Mouse (Mus musculus): Measurements from ENCODE around the gene Gatad2b. TPM values are rescaled to one million over a fixed set of nuclear protein-coding genes. Genes with fewer than 3 reads are reported as not detected.

Gatad2b gene
- polyA plus RNA-seq, 1 experiment from 2014 or later = 5.1 TPM

- H3K36me3 ChIP-seq = no peaks in the 10 kb centered on the region
- H3K4me2 ChIP-seq = no peak overlapping the region
- H3K9ac ChIP-seq = no peak overlapping the region
- H3K4me1 ChIP-seq = peaks cover 6% of the 10 kb centered on the region; the same call in 1 of the 2 replicates
- no peak overlapping the region for H3K27ac ChIP-seq
- H3K9me3 ChIP-seq (replicated peaks) = no peaks in the 10 kb centered on the region
- no peaks in the 10 kb centered on the region for H3K27me3 ChIP-seq (replicated peaks)
- H3K4me3 ChIP-seq = no peak overlapping the region
- peak; percentile 46; the same call in 1 of the 2 replicates for ATAC-seq
- 25% methylated on average over 4 of the region's 4 CpGs for WGBS (ENCODE audit: insufficient replicate concordance)
Observed at GRCm38 (mm10) chr3:90373432-90374028, 80.6 kb downstream of the Gatad2b start.

DNA sequence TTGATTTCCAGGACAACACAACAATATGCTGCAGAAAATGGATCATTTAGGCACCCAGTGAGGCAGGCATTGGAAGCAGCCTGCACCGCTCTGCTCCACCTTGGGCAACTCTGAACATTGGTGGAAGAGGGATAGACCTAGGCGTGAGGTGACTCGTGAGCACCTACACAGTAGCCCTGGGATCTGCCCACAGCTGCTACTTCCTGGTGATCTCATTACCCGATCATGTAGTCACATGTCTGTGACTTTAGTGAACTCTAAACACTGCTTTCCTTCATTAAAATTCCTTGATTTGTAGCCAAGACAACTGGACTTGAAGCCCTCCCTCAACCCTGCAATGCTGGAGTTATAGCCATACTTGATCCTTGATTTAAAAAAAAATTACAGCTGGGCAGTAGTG lies 81.4 kb downstream of the Gatad2b start:
- Histone ChIP-seq H3K9me3 (replicated peaks) (no peaks in the 10 kb centered on the region), H3K4me3 (no peak overlapping the region), H3K4me2 (no peak overlapping the region), H3K27ac (no peak overlapping the region), H3K27me3 (replicated peaks) (no peaks in the 10 kb centered on the region), H3K36me3 (no peaks in the 10 kb centered on the region), H3K9ac (no peak overlapping the region), H3K4me1 (peaks cover 6% of the 10 kb centered on the region; the same call in 1 of the 2 replicates)
- 67% methylated on average over 4 of the region's 4 CpGs for WGBS (ENCODE audit: insufficient replicate concordance)
- ATAC-seq = no peak

DNA sequence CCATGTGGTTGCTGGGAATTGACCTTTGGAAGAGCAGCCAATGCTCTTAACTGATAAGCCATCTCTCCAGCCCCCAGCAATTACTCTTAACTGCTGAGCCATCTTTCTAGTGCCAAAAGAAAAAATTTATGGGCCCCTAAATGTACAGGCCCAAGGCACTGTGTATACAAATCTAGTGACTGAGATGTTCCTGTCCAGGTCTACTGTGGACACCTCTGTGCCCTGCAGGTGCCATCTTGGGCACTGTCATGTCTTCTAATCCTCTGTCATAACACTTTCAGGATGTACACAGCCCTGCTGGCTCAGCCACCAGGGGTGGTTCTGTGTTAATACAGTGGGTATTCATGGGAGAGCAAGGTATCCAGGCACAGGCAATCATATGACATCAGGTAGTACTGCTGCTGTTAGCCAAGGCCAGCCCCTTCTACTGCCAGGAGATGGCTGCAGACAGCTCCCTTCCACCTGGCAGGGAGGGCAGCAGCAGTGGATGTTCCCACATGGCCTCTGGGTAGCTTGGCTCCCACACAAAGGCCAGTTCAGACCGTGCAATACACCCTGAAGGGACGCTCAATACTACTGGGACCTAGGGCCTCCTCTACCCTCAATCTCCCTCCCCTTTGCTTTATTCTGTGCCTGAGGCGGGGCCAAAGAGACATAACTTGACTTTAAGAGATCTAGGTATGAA lies 82.7 kb downstream of the Gatad2b start:
- Histone ChIP-seq H3K27ac (no peak overlapping the region), H3K9ac (no peak overlapping the region), H3K4me2 (no peak overlapping the region), H3K9me3 (replicated peaks) (no peaks in the 10 kb centered on the region), H3K4me1 (peaks cover 6% of the 10 kb centered on the region; the same call in 1 of the 2 replicates), H3K27me3 (replicated peaks) (no peaks in the 10 kb centered on the region), H3K36me3 (no peaks in the 10 kb centered on the region), H3K4me3 (no peak overlapping the region)
- WGBS (ENCODE audit: insufficient replicate concordance) = 71% methylated on average over 3 of the region's 3 CpGs
- no peak for ATAC-seq

- Histone ChIP-seq H3K27ac (no peak overlapping the region), H3K27me3 (replicated peaks) (no peaks in the 10 kb centered on the region), H3K36me3 (no peaks in the 10 kb centered on the region), H3K4me1 (peaks cover 6% of the 10 kb centered on the region; the same call in 1 of the 2 replicates), H3K4me3 (no peak overlapping the region), H3K9me3 (replicated peaks) (no peaks in the 10 kb centered on the region), H3K9ac (no peak overlapping the region), H3K4me2 (no peak overlapping the region)
- 0 out of 2 replicates have a peak, but pooled peaks have one; percentile 16 for ATAC-seq
- WGBS (ENCODE audit: insufficient replicate concordance) = 85% methylated on average over 1 of the region's 1 CpGs
Observed at GRCm38 (mm10) chr3:90376247-90376585, 83.2 kb downstream of the Gatad2b start.

DNA sequence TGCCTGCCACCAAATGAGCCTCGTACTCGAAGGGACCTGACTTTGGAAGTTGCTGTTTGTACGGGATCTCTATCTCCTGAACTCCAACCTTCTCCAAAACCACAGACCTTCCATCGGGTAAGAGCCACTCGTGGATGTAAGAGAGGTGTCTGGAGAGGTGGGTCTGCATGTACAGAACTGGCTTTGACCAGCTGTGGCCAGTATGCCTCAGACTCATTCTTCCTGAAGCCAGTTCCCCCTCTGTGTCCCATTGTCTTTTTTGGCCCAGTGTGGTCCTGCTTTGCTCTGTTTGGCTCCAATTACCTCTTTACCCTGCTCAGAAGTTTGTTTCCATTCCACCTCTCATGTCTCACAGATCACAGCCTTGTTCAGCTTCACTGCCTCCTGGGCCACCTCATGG lies 85.5 kb downstream of the Gatad2b start:
- H3K27ac ChIP-seq = no peak overlapping the region
- no peak overlapping the region for H3K4me2 ChIP-seq
- 65% methylated on average over 5 of the region's 5 CpGs for WGBS (ENCODE audit: insufficient replicate concordance)
- H3K9me3 ChIP-seq (replicated peaks) = no peaks in the 10 kb centered on the region
- H3K36me3 ChIP-seq = no peaks in the 10 kb centered on the region
- ATAC-seq = no peak
- peaks cover 6% of the 10 kb centered on the region; the same call in 1 of the 2 replicates for H3K4me1 ChIP-seq
- no peaks in the 10 kb centered on the region for H3K27me3 ChIP-seq (replicated peaks)
- H3K9ac ChIP-seq = no peak overlapping the region
- no peak overlapping the region for H3K4me3 ChIP-seq

- peaks cover 4% of the 10 kb centered on the region; the same call in 1 of the 2 replicates for H3K36me3 ChIP-seq
- H3K27ac ChIP-seq = no peak overlapping the region
- no peak overlapping the region for H3K4me3 ChIP-seq
- H3K27me3 ChIP-seq (replicated peaks) = no peaks in the 10 kb centered on the region
- no peak overlapping the region for H3K4me2 ChIP-seq
- H3K4me1 ChIP-seq = peaks cover 8% of the 10 kb centered on the region; the same call in 1 of the 2 replicates
- ATAC-seq = no peak
- WGBS (ENCODE audit: insufficient replicate concordance) = 65% methylated on average over 11 of the region's 11 CpGs
- no peak overlapping the region for H3K9ac ChIP-seq
- no peaks in the 10 kb centered on the region for H3K9me3 ChIP-seq (replicated peaks)
Observed at GRCm38 (mm10) chr3:90381727-90382126, 88.7 kb downstream of the Gatad2b start.

DNA sequence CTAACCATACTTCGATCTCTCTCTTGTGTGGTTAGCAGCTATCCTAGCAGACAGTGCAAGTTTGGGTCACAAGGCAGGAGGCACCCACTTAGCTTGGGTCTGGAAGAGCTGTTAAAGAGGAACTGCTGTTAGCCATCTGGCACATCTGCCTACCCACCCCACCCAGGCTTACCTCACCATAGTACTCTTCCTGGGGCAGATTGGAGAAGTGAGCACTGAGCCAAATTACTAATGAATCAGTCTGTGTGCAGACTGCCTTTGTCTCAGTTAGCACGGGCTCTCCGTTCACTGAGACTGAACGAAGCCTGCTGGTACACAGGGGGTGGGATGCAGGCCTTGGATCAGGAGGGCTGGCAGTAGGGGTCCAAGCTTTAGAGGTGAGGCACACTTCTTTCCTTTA lies 90.7 kb downstream of the Gatad2b start:
- Histone ChIP-seq H3K9me3 (replicated peaks) (no peaks in the 10 kb centered on the region), H3K36me3 (peaks cover 4% of the 10 kb centered on the region; the same call in 1 of the 2 replicates), H3K4me1 (peaks cover 11% of the 10 kb centered on the region; the same call in 1 of the 2 replicates), H3K9ac (no peak overlapping the region), H3K27ac (no peak overlapping the region), H3K4me3 (no peak overlapping the region), H3K27me3 (replicated peaks) (peaks cover 19% of the 10 kb centered on the region), H3K4me2 (no peak overlapping the region)
- WGBS (ENCODE audit: insufficient replicate concordance) = 56% methylated on average over 4 of the region's 4 CpGs
- no peak for ATAC-seq

DNA sequence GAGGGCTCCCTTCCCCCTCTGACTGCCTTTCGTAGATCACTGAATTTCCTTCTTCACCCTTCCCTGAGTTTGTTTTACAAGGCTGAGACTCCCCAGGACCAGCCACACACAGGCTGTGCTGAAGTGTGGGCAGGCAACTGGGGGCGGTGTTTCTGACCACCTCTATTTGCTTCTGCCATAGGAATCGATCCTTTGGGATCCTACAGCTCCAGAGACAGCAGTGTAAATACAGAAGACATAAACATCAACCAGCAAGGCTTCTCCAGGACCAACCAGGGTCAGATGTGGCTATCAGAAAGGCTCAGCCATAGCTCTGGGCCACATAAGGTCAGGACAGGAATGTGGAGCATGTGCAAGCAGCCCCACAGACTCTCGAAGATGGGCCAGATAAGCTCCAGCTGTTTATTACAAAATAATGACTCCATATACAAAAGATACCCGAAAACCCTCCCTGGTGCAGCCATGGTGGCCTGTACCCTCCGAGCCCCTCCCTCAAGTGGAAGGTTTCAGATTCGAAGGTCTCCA lies 91.9 kb downstream of the Gatad2b start:
- Histone ChIP-seq H3K27ac (no peak overlapping the region), H3K9me3 (replicated peaks) (no peaks in the 10 kb centered on the region), H3K27me3 (replicated peaks) (peaks cover 32% of the 10 kb centered on the region), H3K4me1 (peaks cover 23% of the 10 kb centered on the region), H3K36me3 (peaks cover 4% of the 10 kb centered on the region; the same call in 1 of the 2 replicates), H3K4me2 (no peak overlapping the region), H3K9ac (no peak overlapping the region), H3K4me3 (no peak overlapping the region)
- WGBS (ENCODE audit: insufficient replicate concordance) = 59% methylated on average over 7 of the region's 7 CpGs
- ATAC-seq = no peak

DNA sequence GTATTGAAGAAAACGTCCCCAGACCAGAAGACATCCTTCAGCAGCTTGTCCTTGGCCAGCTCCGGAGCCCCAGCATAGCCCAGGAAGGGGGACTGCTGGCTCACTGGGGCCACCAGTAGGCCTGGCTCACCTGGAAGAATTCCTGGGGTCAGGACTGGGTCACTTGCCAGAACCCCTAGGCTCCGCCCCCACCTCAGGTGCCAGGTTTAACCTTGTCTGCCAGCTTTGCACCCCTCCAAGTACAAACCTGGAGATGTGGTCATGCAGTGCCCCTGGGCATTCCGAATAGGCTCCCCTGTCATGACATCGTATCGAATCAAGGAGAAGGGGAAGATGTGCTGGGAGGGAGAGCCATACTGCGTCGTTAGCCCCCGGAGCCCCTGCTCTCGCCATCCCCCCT lies 93.8 kb downstream of the Gatad2b start:
- no peak overlapping the region for H3K27ac ChIP-seq
- 80% methylated on average over 10 of the region's 10 CpGs for WGBS (ENCODE audit: insufficient replicate concordance)
- H3K9me3 ChIP-seq (replicated peaks) = no peaks in the 10 kb centered on the region
- H3K36me3 ChIP-seq = peaks cover 14% of the 10 kb centered on the region
- no peak overlapping the region for H3K9ac ChIP-seq
- peaks cover 43% of the 10 kb centered on the region for H3K27me3 ChIP-seq (replicated peaks)
- no peak overlapping the region for H3K4me2 ChIP-seq
- H3K4me1 ChIP-seq = peaks cover 26% of the 10 kb centered on the region
- H3K4me3 ChIP-seq = no peak overlapping the region
- no peak for ATAC-seq

GRCm38 (mm10) chr3:90387483-90387882 lies 94.5 kb downstream of the Gatad2b start:
- Histone ChIP-seq H3K4me1 (peaks cover 26% of the 10 kb centered on the region), H3K27ac (no peak overlapping the region), H3K4me2 (no peak overlapping the region), H3K9ac (no peak overlapping the region), H3K36me3 (peaks cover 21% of the 10 kb centered on the region), H3K4me3 (no peak overlapping the region), H3K9me3 (replicated peaks) (no peaks in the 10 kb centered on the region), H3K27me3 (replicated peaks) (peaks cover 43% of the 10 kb centered on the region)
- 68% methylated on average over 11 of the region's 11 CpGs for WGBS (ENCODE audit: insufficient replicate concordance)
- ATAC-seq = no peak

DNA sequence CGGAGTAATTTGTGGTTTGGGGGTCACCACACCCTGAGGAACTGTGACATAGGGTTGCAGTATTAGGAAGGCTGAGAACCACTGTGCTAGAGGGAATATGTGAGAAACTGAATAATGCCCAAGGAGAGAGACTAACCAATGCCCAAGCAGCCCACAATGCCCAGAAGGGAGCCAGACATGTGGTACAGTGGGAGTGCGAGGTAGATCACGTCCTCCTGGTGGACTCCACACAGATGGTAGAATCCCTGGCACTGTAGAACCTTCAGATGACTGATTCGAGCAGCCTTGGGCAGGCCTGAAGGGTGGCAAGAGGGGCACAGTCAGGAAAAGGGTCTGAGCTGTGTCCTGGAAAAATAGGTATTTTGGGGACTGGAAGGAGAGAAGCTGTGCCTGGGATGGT lies 95.2 kb downstream of the Gatad2b start:
- ATAC-seq = no peak
- Histone ChIP-seq H3K9me3 (replicated peaks) (no peaks in the 10 kb centered on the region), H3K36me3 (peaks cover 28% of the 10 kb centered on the region), H3K27ac (no peak overlapping the region), H3K4me3 (no peak overlapping the region), H3K9ac (no peak overlapping the region), H3K27me3 (replicated peaks) (peaks cover 43% of the 10 kb centered on the region), H3K4me1 (peaks cover 26% of the 10 kb centered on the region), H3K4me2 (no peak overlapping the region)
- 72% methylated on average over 4 of the region's 4 CpGs for WGBS (ENCODE audit: insufficient replicate concordance)

DNA sequence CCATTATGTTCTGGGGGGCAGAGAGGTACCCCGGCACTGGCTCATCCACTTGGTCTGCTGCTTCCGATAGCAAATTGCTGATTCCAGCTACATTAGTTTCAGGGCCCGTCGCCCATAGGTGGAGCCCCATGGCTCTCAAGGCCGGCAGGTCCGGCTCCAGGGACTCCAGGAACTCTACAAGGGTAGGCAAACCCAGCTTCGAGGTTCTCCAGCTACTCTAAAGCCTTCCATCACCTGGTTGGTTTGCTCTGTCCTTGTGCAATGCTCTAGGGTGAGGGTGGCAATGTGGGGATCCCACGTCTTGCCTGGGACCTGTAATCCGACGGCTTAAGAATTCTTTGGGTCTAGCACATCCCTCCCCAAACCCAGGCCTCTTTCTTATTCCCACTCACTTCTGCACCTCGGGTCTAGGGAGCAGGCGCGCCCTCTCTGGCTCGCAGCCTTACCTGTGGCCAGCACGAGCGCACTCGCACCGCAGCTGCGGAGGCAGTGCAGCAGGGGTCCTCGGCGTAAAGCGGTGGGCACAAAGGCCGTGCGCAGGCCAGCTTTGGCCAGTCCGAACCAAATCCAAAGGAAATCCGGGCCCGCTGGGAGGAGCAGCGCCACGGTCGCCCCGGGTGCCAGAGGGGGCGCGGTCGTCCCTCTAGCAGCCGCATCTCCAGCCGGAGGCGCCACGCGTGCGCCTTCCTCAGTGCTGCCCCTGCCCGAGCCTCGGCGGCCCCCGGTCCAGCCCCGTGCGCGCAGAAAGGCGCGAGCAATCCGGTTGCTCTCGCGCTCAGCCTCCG lies 95.9 kb downstream of the Gatad2b start:
- H3K27me3 ChIP-seq (replicated peaks) = peaks cover 43% of the 10 kb centered on the region
- 0 out of 2 replicates have a peak, but pooled peaks have one; percentile 12 for ATAC-seq
- no peaks in the 10 kb centered on the region for H3K9me3 ChIP-seq (replicated peaks)
- H3K27ac ChIP-seq = no peak overlapping the region
- peak overlapping the region; percentile 74 for H3K4me2 ChIP-seq
- H3K4me3 ChIP-seq = peak overlapping the region; percentile 55
- WGBS (ENCODE audit: insufficient replicate concordance) = 9% methylated on average over 53 of the region's 53 CpGs
- peaks cover 35% of the 10 kb centered on the region for H3K36me3 ChIP-seq
- H3K9ac ChIP-seq = peak overlapping the region; percentile 8; the same call in 1 of the 2 replicates
- peaks cover 26% of the 10 kb centered on the region for H3K4me1 ChIP-seq

Measured in liver, embryonic 12.5 days (tissue).